Mouse (Mus musculus) megakaryocyte, adult 5-6 weeks (primary cell): Measurements from ENCODE around the gene Naglu. TPM values are rescaled to one million over a fixed set of nuclear protein-coding genes. Genes with fewer than 3 reads are reported as not detected.

ENCODE experiments used
- ATAC-seq: 2 replicates; pipeline ENCODE4 v1.8.0; 2016; ENCODE audit warnings: mild to moderate bottlenecking, inconsistent platforms; ENCODE audit not compliant: poor library complexity, severe bottlenecking
- total RNA-seq, 2 experiments: library from RNA; stranded (forward) in 1 of 2; stranded (reverse) in 1 of 2; fragments of 153-499, 151-499 nt in 1 of 2; fragments of 221-1000, 200-1000 nt in 1 of 2; gene quantifications; 2 replicates each; pipeline versions ENCODE4 v1.2.3 to v1.2.4; 2015 to 2017

The Naglu gene
- total RNA-seq, 2 experiments from 2014 or later: 7.2 to 9.1 TPM

- ATAC-seq: no peak
These were observed 12.9 kb upstream of the Naglu start for GRCm38 (mm10) chr11:101056885-101057284.

GRCm38 (mm10) chr11:101057860-101058259 lies 12.0 kb upstream of the Naglu start:
- ATAC-seq: peak; percentile 62

- ATAC-seq: no peak
These were observed 11.1 kb upstream of the Naglu start for GRCm38 (mm10) chr11:101058726-101059125.

GRCm38 (mm10) chr11:101059473-101059872 lies 10.3 kb upstream of the Naglu start:
- ATAC-seq: no peak

GRCm38 (mm10) chr11:101060126-101060525 lies 9.7 kb upstream of the Naglu start:
- ATAC-seq: no peak

GRCm38 (mm10) chr11:101061049-101061448 lies 8.8 kb upstream of the Naglu start:
- ATAC-seq: no peak

GRCm38 (mm10) chr11:101062165-101062884 lies 7.5 kb upstream of the Naglu start:
- no peak for ATAC-seq

- peak; percentile 50 for ATAC-seq
These were observed 6.7 kb upstream of the Naglu start for GRCm38 (mm10) chr11:101062971-101063675.

GRCm38 (mm10) chr11:101063676-101064327 lies 6.0 kb upstream of the Naglu start:
- ATAC-seq: peak; percentile 85

- no peak for ATAC-seq
These were observed 5.3 kb upstream of the Naglu start for GRCm38 (mm10) chr11:101064462-101064861.

- ATAC-seq: no peak
These were observed 4.8 kb upstream of the Naglu start for GRCm38 (mm10) chr11:101065002-101065401.

- ATAC-seq: peak; percentile 49
These were observed 3.0 kb upstream of the Naglu start for GRCm38 (mm10) chr11:101066549-101067412.

GRCm38 (mm10) chr11:101070189-101070527 lies 346 bp downstream of the Naglu start:
- ATAC-seq: peak; percentile 27; the same call in 1 of the 2 replicates

GRCm38 (mm10) chr11:101070987-101071386 lies 1.2 kb downstream of the Naglu start:
- ATAC-seq: no peak

- ATAC-seq: no peak
These were observed 2.1 kb downstream of the Naglu start for GRCm38 (mm10) chr11:101071810-101072428.

- no peak for ATAC-seq
These were observed 8.3 kb downstream of the Naglu start, which contains the start of gene Hsd17b1 for GRCm38 (mm10) chr11:101078121-101078520. Hsd17b1 (plus strand) TSS chr11:101078411.

GRCm38 (mm10) chr11:101079746-101080145 lies 9.9 kb downstream of the Naglu start:
- peak; percentile 22 for ATAC-seq

GRCm38 (mm10) chr11:101080421-101080820 lies 10.6 kb downstream of the Naglu start:
- no peak for ATAC-seq

- 0 out of 2 replicates have a peak, but pooled peaks have one; percentile 1 for ATAC-seq
These were observed 11.8 kb downstream of the Naglu start for GRCm38 (mm10) chr11:101081659-101082058.
